Mouse (Mus musculus): ENCODE measurements around the gene Oser1. TPM values are rescaled to one million over a fixed set of nuclear protein-coding genes. Genes with fewer than 3 reads are reported as not detected.

Oser1 gene
- total RNA-seq, 2 experiments from 2014 or later = 23.8 to 27.0 TPM

DNA sequence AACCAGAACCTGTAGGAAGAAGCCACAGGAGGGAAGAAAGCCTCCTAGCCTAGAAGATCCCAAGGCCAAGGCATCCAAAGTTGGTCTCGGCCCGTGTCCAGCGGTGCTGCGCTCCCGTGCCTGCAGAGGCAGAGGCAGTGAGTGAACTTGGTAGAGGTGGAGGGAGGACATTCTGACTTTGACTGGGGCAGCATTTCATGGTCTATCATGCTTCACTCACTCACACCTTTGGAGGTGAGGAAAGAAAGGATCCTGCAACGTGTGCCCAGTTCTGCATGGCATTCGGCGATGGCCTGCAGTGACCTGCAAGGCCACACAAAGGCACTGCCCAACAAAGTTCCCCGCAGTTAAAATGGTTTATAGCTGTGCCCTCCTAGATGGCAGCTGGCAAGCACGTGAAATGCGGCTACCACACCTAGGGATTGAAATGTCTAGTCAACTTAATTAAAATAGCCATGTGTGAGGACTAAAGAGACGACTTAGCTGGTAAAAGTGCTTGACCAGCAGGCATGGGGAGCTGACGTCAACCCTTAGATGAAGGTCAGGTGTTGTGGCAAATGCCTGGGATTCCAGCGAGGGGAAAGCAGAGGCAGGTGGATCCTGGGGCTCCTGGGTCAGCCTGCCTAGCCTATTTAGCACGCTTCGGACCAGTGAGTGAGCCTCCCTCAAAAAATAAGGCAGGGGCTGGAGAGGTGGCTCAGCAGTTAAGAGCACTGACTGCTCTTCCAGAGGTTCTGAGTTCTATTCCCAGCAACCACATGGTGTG is 63.5 kb downstream of the Oser1 start:
- DNase-seq = no peak

DNA sequence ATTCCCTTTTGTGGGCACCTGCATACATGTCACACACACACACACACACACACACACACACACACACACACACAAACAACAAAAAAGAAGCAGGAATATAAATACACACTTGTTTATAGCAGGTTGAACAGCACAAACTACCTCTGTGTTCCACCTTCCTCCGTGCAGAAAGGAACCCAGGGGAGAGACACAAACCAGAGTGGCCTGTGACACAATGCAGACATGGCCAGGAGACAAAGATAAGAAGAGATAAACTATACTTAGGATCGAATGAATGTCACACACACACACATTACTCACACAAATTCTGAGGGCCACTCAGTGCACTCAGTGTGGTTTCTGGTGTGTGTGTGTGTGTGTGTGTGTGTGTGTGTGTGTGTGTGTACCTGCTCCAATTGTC is 65.2 kb downstream of the Oser1 start:
- no peak for DNase-seq

DNA sequence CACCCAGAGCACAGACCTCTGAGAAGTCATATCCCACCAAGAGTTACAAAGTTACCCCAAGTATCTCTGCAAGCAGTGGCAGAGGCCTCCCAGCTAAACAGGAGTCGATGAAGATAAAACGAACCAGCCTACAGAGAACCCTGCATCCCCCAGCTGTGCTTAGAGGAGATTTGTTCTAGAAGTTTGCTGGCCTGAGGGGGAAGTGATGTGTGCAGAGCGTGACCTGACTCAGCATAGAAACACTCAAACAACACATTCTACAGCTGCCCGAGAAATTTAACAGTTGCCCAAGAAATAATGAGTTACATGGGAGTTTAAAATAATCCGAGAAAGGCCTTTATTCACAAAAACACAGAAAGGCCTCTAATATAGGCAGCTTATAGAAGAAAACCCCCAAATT is 65.8 kb downstream of the Oser1 start:
- DNase-seq = no peak

DNA sequence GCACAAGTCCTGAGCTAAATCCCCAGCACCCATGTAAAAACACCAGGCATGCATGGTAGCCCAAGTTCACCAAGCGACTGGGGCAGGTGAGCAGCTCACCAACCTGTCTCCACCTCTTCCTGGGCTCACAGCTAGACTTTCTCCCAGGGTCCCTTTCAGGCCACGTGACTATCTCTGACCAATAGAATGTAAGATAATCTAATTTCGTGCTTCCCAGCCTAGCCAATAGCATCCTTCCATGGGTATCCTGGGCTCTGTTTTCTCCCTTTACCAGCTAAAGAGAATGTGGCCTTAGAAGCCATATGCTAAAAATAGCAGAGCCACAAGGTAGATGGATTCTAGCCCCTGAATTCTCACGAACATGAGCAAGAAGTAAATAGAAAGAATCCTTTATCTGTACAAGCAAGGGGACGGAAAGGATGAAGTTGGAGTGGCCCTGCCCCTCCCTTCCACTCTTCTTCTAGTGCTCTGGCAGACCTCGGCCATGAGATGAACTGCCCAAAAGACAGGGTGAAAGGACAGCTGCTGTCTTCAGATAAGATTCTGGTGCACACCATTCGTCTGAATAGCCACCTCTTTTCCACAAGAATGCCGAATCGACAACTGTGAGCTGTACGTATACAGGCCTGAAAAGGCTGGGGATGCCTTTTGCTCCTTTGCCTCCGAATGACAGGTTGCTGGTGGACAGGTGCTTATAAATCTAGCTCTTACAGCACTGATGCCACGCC is 68.2 kb downstream of the Oser1 start:
- DNase-seq = no peak

Other genes with a start within 250 kb of the Oser1 start
- under 1 TPM; 0.10 to 0.32 TPM for gene Tox2, start 221.6 kb downstream of the Oser1 start, total RNA-seq (2021)
- 100 to 1,000 TPM; 424 to 451 TPM for gene Jph2, start 26.7 kb downstream of the Oser1 start, total RNA-seq (2021)
- not detected for gene Gdap1l1, start 13.8 kb upstream of the Oser1 start, total RNA-seq (2021)
- 10 to 100 TPM; 72.3 to 83.1 TPM for gene Fitm2, start 47.9 kb upstream of the Oser1 start, total RNA-seq (2021)
- gene R3hdml, start 67.6 kb upstream of the Oser1 start, total RNA-seq (2021) = not detected
- not detected for gene Hnf4a, start 82.1 kb upstream of the Oser1 start, total RNA-seq (2021)
- gene Ttpal, start 177.6 kb upstream of the Oser1 start, total RNA-seq (2021) = 1 to 10 TPM; 4.8 to 5.6 TPM
- 100 to 1,000 TPM in 1 of 2 experiments, 10 to 100 TPM in 1; 97.5 to 115 TPM for gene Serinc3, start 220.4 kb upstream of the Oser1 start, total RNA-seq (2021)
- 10 to 100 TPM; 72.1 to 93.5 TPM for gene Pkig, start 233.7 kb upstream of the Oser1 start, total RNA-seq (2021)

Measured in gastrocnemius, postnatal 25 days (tissue).